Mouse (Mus musculus) layer of hippocampus, adult 11-12 months (tissue): ENCODE data around the gene Tuba4a.
"Not testable (repeated sequence)": the region's sequence is repeated elsewhere in the genome, so short reads cannot be mapped to it uniquely, and the experiment has no call there.

Source experiments
- DNase-seq: peaks from one replicate; pipeline ENCODE4 v3.0.0; 2022; ENCODE audit warnings: low spot score

Tuba4a gene

GRCm38 (mm10) chr1:75236117-75237050 lies 16.7 kb upstream of the Tuba4a start, which contains the start of gene Dnajb2:
Dnajb2 (plus strand) TSS chr1:75236406.
- DNase-seq = peak; percentile 87

GRCm38 (mm10) chr1:75234606-75235005 lies 14.9 kb upstream of the Tuba4a start:
- peak; percentile 81 for DNase-seq

- not testable (repeated sequence) for DNase-seq
Observed at GRCm38 (mm10) chr1:75232489-75232888, 12.8 kb upstream of the Tuba4a start.

GRCm38 (mm10) chr1:75231664-75232152 lies 12.0 kb upstream of the Tuba4a start, which contains the start of gene A630095N17Rik:
A630095N17Rik (minus strand) TSS chr1:75232102.
- no peak for DNase-seq

GRCm38 (mm10) chr1:75231224-75231623 lies 11.6 kb upstream of the Tuba4a start:
- DNase-seq = no peak

- no peak for DNase-seq
Observed at GRCm38 (mm10) chr1:75230335-75230994, 10.8 kb upstream of the Tuba4a start.

GRCm38 (mm10) chr1:75229158-75229557 lies 9.5 kb upstream of the Tuba4a start:
- no peak for DNase-seq

GRCm38 (mm10) chr1:75227653-75228052 lies 8.0 kb upstream of the Tuba4a start:
- no peak for DNase-seq

- no peak for DNase-seq
Observed at GRCm38 (mm10) chr1:75226138-75226537, 6.5 kb upstream of the Tuba4a start.

- no peak for DNase-seq
Observed at GRCm38 (mm10) chr1:75225473-75225872, 5.8 kb upstream of the Tuba4a start.

- DNase-seq = no peak
Observed at GRCm38 (mm10) chr1:75223532-75223931, 3.9 kb upstream of the Tuba4a start.

- DNase-seq = no peak
Observed at GRCm38 (mm10) chr1:75222926-75223325, 3.3 kb upstream of the Tuba4a start.

- DNase-seq = no peak
Observed at GRCm38 (mm10) chr1:75221538-75221937, 1.9 kb upstream of the Tuba4a start.

GRCm38 (mm10) chr1:75219078-75219477 lies 587 bp downstream of the Tuba4a start:
- DNase-seq = peak; percentile 93

GRCm38 (mm10) chr1:75218227-75219001 lies 1.3 kb downstream of the Tuba4a start:
- peak; percentile 75 for DNase-seq

GRCm38 (mm10) chr1:75217893-75218226 lies 1.8 kb downstream of the Tuba4a start:
- no peak for DNase-seq

GRCm38 (mm10) chr1:75216797-75217585 lies 2.7 kb downstream of the Tuba4a start:
- DNase-seq = no peak

- no peak for DNase-seq
Observed at GRCm38 (mm10) chr1:75215785-75216184, 3.9 kb downstream of the Tuba4a start.

- peak; percentile 55 for DNase-seq
Observed at GRCm38 (mm10) chr1:75214886-75215285, 4.8 kb downstream of the Tuba4a start.

GRCm38 (mm10) chr1:75214442-75214841 lies 5.2 kb downstream of the Tuba4a start:
- DNase-seq = no peak

GRCm38 (mm10) chr1:75213096-75213495 lies 6.6 kb downstream of the Tuba4a start:
- no peak for DNase-seq
